Mouse (Mus musculus) inflammation-experienced regulatory T-cells, adult 16 weeks (primary cell): Measurements from ENCODE around the gene Rhox8. TPM values are rescaled to one million over a fixed set of nuclear protein-coding genes. Genes with fewer than 3 reads are reported as not detected.

ENCODE experiments used
- polyA plus RNA-seq: library from polyadenylated mRNA; unstranded; fragments of 100-300 nt; shearing (Covaris generic); gene quantifications from one replicate; pipeline ENCODE4 v1.2.1, GENCODE M21; 2017

The Rhox8 gene
- polyA plus RNA-seq, result not detected

GRCm38 (mm10) chrX:37878844-37879243 is at the start of gene Rhox8:
Gene Rhox8 (minus strand): TSS chrX:37878944.

GRCm38 (mm10) chrX:37901670-37902069 is 22.9 kb upstream of the Rhox8 start, which contains the start of gene Rhox9:
Gene Rhox9 (minus strand): TSS chrX:37901770.

GRCm38 (mm10) chrX:37897132-37897531 is 18.4 kb upstream of the Rhox8 start, which contains the start of gene Rhox7b:
Gene Rhox7b (minus strand): TSS chrX:37897232.

GRCm38 (mm10) chrX:37831386-37831785 is 47.4 kb downstream of the Rhox8 start, which contains the start of gene Rhox7a:
Gene Rhox7a (plus strand): TSS chrX:37831686.

GRCm38 (mm10) chrX:37826610-37827009 is 52.1 kb downstream of the Rhox8 start, which contains the start of gene Rhox6:
Gene Rhox6 (plus strand): TSS chrX:37826910.

Other genes starting within 250 kb of the Rhox8 start
- gene Rhox2g, start 235.5 kb downstream of the Rhox8 start, polyA plus RNA-seq, result not detected
- gene Rhox4g, start 227.6 kb downstream of the Rhox8 start, polyA plus RNA-seq, result not detected
- gene Rhox3h, start 210.2 kb downstream of the Rhox8 start, polyA plus RNA-seq, result not detected
- not detected for gene Rhox2h, start 205.7 kb downstream of the Rhox8 start, polyA plus RNA-seq
- gene Rhox5, start 74.1 kb downstream of the Rhox8 start, polyA plus RNA-seq, result not detected
- not detected for gene Rhox6, start 52.0 kb downstream of the Rhox8 start, polyA plus RNA-seq
- not detected for gene Rhox7a, start 47.3 kb downstream of the Rhox8 start, polyA plus RNA-seq
- gene Rhox7b, start 18.3 kb upstream of the Rhox8 start, polyA plus RNA-seq, result not detected
- gene Rhox9, start 22.8 kb upstream of the Rhox8 start, polyA plus RNA-seq, result not detected
- gene Btg1-ps1, start 139.9 kb upstream of the Rhox8 start, polyA plus RNA-seq, result not detected
- not detected for gene Btg1-ps2, start 164.2 kb upstream of the Rhox8 start, polyA plus RNA-seq
- not detected for gene Rhox10, start 187.5 kb upstream of the Rhox8 start, polyA plus RNA-seq
- not detected for gene Rhox11, start 206.2 kb upstream of the Rhox8 start, polyA plus RNA-seq
- gene Rhox12, start 232.0 kb upstream of the Rhox8 start, polyA plus RNA-seq, result not detected
- gene Rhox13, start 242.3 kb upstream of the Rhox8 start, polyA plus RNA-seq, result not detected